8 mouse cellular contexts compared by ENCODE assay signal in genomic region chr10:93143285-93143985, GRCm38 (mm10). TPM values are rescaled to one million over a fixed set of nuclear protein-coding genes. Genes with fewer than 3 reads are reported as not detected.
A peak's percentile ranks its signal among the peaks of the same experiment; 100 is the strongest.
DNase-seq lines count a peak whose midpoint lies in the region; ATAC-seq lines count a peak whose summit lies in the region.

No protein-coding gene starts in this region.

- intact Hi-C loops in heart, postnatal 25 days (cut with DNase I): no loop called here

- peak; percentile 23 for ATAC-seq in granulocyte monocyte progenitor cell, adult 5-6 weeks (replicated peaks; ENCODE audit: poor library complexity, severe bottlenecking)
- ATAC-seq in megakaryocyte progenitor cell, adult 5-6 weeks (replicated peaks; ENCODE audit: poor library complexity): peak; percentile 68
- ATAC-seq in inflammation-experienced regulatory T-cells, adult 6 months: no peak

- DNase-seq in heart, adult 11 months: peak; percentile 60
- no peak for DNase-seq in heart, postnatal 25 days (ENCODE audit: low spot score)
- peak; percentile 32 for DNase-seq in CD4-positive helper T cell, adult 2 months (ENCODE audit: low read depth, low spot score)
- no peak for DNase-seq in layer of hippocampus, adult 11-12 months (ENCODE audit: low spot score)
- no peak for DNase-seq in lung, postnatal 10 days

RNA-seq across cellular contexts. Expression of gene Cdk17, which starts 17.2 kb away (rescaled TPM):
- total RNA-seq in heart, postnatal 25 days (2021): 10 to 100 TPM; 16.2 to 19.7 TPM
- 28.1 and 41.6 TPM in 2 replicates for total RNA-seq in granulocyte monocyte progenitor cell, adult 5-6 weeks (2014; fragmentation: Nextera tagmentation)
- 36.3 and 40.0 TPM in 2 replicates for total RNA-seq in granulocyte monocyte progenitor cell, adult 5-6 weeks (2017)
- 36.8 and 43.6 TPM in 2 replicates for total RNA-seq in megakaryocyte progenitor cell, adult 5-6 weeks (2015)
- 37.6 and 44.9 TPM in 2 replicates for total RNA-seq in megakaryocyte progenitor cell, adult 5-6 weeks (2017)
- 10 to 100 TPM; 40.0 to 51.5 (median 43.0) TPM for polyA plus RNA-seq in inflammation-experienced regulatory T-cells, adult 6 months (2017; shearing (Covaris generic))

Comparison
In these comparisons a context has a peak if more than half of its experiments do, and no peak if none do; other contexts are left out.
1. DNase-seq: peak in heart, adult 11 months (single experiment) and CD4-positive helper T cell, adult 2 months (single experiment); none in heart, postnatal 25 days (single experiment), layer of hippocampus, adult 11-12 months (single experiment) and lung, postnatal 10 days (single experiment).